Mouse (Mus musculus) A20 (cell line): ENCODE results near the gene Ubr4.

Experiments used
- DNase-seq: peaks from one replicate; pipeline ENCODE4 v3.0.0-alpha.2; 2011; ENCODE audit warnings: low read depth, low spot score

The Ubr4 gene

GRCm38 (mm10) chr4:139430891-139431290 lies 78.5 kb downstream of the Ubr4 start:
- DNase-seq: no peak

GRCm38 (mm10) chr4:139432966-139433765 lies 80.8 kb downstream of the Ubr4 start:
- DNase-seq: no peak

GRCm38 (mm10) chr4:139441244-139441643 lies 88.8 kb downstream of the Ubr4 start:
- no peak for DNase-seq

DNA sequence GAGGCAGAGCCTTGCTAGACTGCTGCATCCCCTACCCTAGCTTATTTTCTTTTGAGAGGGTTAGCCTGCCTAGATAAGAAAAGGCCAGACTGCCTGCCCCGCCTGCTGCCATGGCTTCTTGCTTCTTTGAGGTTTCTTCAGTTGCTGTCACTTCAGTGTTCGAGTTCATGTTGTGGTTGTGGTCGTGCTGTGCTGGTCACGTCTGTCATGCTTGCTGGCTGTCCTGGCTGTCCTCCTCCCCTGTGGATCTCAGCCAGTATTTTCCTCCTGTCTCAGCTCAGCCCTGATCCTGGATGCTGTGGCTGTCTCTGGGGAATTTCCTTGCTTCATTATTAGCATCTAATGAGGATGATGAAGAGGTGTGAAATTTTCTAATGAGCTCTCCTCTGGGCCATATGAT lies 89.4 kb downstream of the Ubr4 start:
- no peak for DNase-seq

- no peak for DNase-seq
Observed at GRCm38 (mm10) chr4:139442391-139443355, 90.3 kb downstream of the Ubr4 start.

GRCm38 (mm10) chr4:139444315-139444714 lies 91.9 kb downstream of the Ubr4 start:
- DNase-seq: no peak

- DNase-seq: no peak
Observed at GRCm38 (mm10) chr4:139446176-139446575, 93.8 kb downstream of the Ubr4 start.

GRCm38 (mm10) chr4:139446731-139447675 lies 94.6 kb downstream of the Ubr4 start:
- no peak for DNase-seq

GRCm38 (mm10) chr4:139452944-139453700 lies 100.7 kb downstream of the Ubr4 start:
- no peak for DNase-seq

- no peak for DNase-seq
Observed at GRCm38 (mm10) chr4:139454339-139454738, 101.9 kb downstream of the Ubr4 start.

DNA sequence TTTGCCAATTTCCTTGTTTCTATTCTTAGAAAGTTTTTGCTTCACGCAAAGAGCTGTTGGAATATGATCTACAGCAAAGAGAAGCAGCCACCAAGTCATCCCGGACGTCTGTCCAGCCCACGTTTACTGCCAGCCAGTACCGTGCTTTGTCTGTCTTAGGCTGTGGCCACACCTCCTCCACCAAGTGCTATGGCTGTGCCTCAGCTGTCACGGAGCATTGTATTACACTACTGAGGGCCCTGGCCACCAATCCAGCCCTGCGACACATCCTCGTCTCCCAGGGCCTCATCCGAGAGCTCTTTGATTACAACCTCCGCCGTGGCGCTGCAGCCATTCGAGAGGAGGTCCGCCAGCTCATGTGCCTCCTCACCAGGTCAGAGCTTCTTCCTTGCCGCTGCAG lies 107.6 kb downstream of the Ubr4 start:
- no peak for DNase-seq

GRCm38 (mm10) chr4:139464163-139464562 lies 111.8 kb downstream of the Ubr4 start:
- no peak for DNase-seq

DNA sequence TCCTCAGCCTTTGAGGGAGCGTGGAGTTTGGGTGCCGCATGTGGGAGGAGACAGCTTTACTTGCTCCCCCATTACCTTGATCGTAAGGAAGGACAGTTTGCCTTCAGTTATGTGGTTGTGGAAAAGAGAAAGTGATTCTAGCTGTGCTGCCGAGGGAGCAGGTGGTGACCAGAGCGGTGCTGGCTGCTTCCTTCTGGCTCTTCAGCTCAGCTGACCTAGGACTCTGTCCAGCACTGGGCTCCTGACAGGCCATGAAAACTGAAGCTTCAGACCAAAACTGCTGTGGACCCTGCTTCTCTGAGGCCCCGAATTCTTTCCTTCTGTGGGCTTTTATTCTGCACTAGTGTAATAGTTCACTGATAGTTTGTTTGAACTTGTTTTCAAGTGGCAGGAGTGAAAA lies 114.1 kb downstream of the Ubr4 start:
- DNase-seq: no peak

GRCm38 (mm10) chr4:139470198-139470597 lies 117.8 kb downstream of the Ubr4 start:
- peak; percentile 64 for DNase-seq

- DNase-seq: no peak
Observed at GRCm38 (mm10) chr4:139476663-139477625, 124.5 kb downstream of the Ubr4 start.

- DNase-seq: peak; percentile 34
Observed at GRCm38 (mm10) chr4:139477983-139478382, 125.6 kb downstream of the Ubr4 start.

DNA sequence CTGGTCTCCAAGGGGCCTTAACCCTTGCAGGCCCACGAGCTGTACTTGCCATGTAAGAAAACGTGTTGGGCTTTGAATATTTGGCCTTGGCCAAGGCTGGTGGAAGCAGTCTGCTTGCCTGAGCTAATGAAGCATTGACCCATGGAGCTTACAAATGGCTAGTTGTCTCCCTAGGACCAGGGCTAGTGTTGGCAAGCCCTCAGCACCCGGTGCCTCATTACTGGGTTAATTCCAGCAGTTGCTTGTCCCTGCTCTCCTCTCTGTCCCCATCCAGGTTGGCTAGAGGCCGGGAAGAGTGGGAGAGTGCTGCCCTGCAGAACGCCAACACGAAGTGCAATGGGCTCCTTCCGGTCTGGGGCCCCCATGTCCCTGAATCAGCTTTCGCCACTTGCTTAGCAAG lies 126.8 kb downstream of the Ubr4 start:
- DNase-seq: no peak

GRCm38 (mm10) chr4:139481400-139481799 lies 129.0 kb downstream of the Ubr4 start:
- DNase-seq: no peak

GRCm38 (mm10) chr4:139483461-139484105 lies 131.2 kb downstream of the Ubr4 start:
- DNase-seq: no peak
